Mouse (Mus musculus) hindbrain, embryonic 15.5 days (tissue): ENCODE results near the gene Ldha. TPM values are rescaled to one million over a fixed set of nuclear protein-coding genes. Genes with fewer than 3 reads are reported as not detected.
"Not testable (repeated sequence)": the region's sequence is repeated elsewhere in the genome, so short reads cannot be mapped to it uniquely, and the experiment has no call there.

ENCODE experiments used
- ATAC-seq: fragments of 200-750 bp; cut with Nextera tagmentation; 2 replicates; pipeline ENCODE4 v1.8.0; 2017; ENCODE audit warnings: low read depth, moderate number of reproducible peaks, moderate TSS enrichment; ENCODE audit not compliant: low FRiP score
- H3K27ac ChIP-seq: fragments of 300-500 bp; sonication (generic); replicated peaks from 2 replicates; pipeline ENCODE4 v1.5.1; 2015; ENCODE audit warnings: mild to moderate bottlenecking, inconsistent platforms
- H3K27me3 ChIP-seq: fragments of 300-500 bp; sonication (generic); 2 replicates; pipeline ENCODE4 v1.6.1; 2015; ENCODE audit warnings: control low read depth, inconsistent platforms
- H3K36me3 ChIP-seq: fragments of 300-500 bp; sonication (generic); 2 replicates; pipeline ENCODE4 v1.6.1; 2015; ENCODE audit warnings: control low read depth, inconsistent platforms
- H3K4me1 ChIP-seq: fragments of 300-500 bp; sonication (generic); replicated peaks from 2 replicates; pipeline ENCODE4 v1.6.1; 2015; ENCODE audit warnings: control low read depth, inconsistent platforms
- H3K4me2 ChIP-seq: fragments of 300-500 bp; sonication (generic); 2 replicates; pipeline ENCODE4 v1.6.1; 2015; ENCODE audit warnings: moderate library complexity, mild to moderate bottlenecking, inconsistent platforms
- H3K4me3 ChIP-seq: fragments of 300-500 bp; sonication (generic); 2 replicates; pipeline ENCODE4 v1.5.1; 2015; ENCODE audit warnings: mild to moderate bottlenecking, inconsistent platforms
- H3K9ac ChIP-seq: fragments of 300-500 bp; sonication (generic); 2 replicates; pipeline ENCODE4 v1.6.1; 2015; ENCODE audit warnings: inconsistent platforms
- H3K9me3 ChIP-seq: fragments of 300-500 bp; sonication (generic); 2 replicates; pipeline ENCODE4 v1.6.1; 2016; ENCODE audit warnings: control low read depth, inconsistent platforms
- WGBS: fragments of 180-500 bp; shearing (Covaris S2); methylation state at CpG from one replicate; pipeline ENCODE4 v1.1.7; 2015; 5-methylcytosine and 5-hydroxymethylcytosine counted together
- polyA plus RNA-seq: library from polyadenylated mRNA; unstranded; fragments of >200 nt; fragmentation: Nextera tagmentation; extraction: Ambion mirVana; gene quantifications from 2 replicates; pipeline ENCODE4 v1.2.1, GENCODE M21; 2015

The Ldha gene
- polyA plus RNA-seq, 1 experiment from 2014 or later, result 696 TPM

- ATAC-seq, result no peak
- Histone ChIP-seq H3K4me2 (no peak overlapping the region), H3K4me3 (no peak overlapping the region), H3K36me3 (no peaks in the 10 kb centered on the region), H3K9me3 (no peaks in the 10 kb centered on the region), H3K27me3 (no peaks in the 10 kb centered on the region), H3K9ac (no peak overlapping the region), H3K4me1 (peaks cover 6% of the 10 kb centered on the region), H3K27ac (no peak overlapping the region)
- WGBS, result 61% methylated on average over 13 of the region's 13 CpGs
Measured at GRCm38 (mm10) chr7:46830799-46831590, 10.3 kb upstream of the Ldha start.

GRCm38 (mm10) chr7:46831693-46832092, 9.6 kb upstream of the Ldha start:
- no peak overlapping the region for H3K9ac ChIP-seq
- H3K9me3 ChIP-seq, result no peaks in the 10 kb centered on the region
- no peak overlapping the region for H3K4me2 ChIP-seq
- ATAC-seq, result no peak
- H3K4me3 ChIP-seq, result no peak overlapping the region
- WGBS, result 86% methylated on average over 8 of the region's 8 CpGs
- peaks cover 6% of the 10 kb centered on the region for H3K4me1 ChIP-seq
- no peak overlapping the region for H3K27ac ChIP-seq
- no peaks in the 10 kb centered on the region for H3K27me3 ChIP-seq
- no peaks in the 10 kb centered on the region for H3K36me3 ChIP-seq

- ATAC-seq, H3K9ac ChIP-seq, H3K4me1 ChIP-seq, H3K9me3 ChIP-seq, H3K4me2 ChIP-seq, H3K4me3 ChIP-seq, H3K36me3 ChIP-seq, H3K27me3 ChIP-seq, H3K27ac ChIP-seq: not testable (repeated sequence)
- 96% methylated on average over 11 of the region's 11 CpGs for WGBS
Measured at GRCm38 (mm10) chr7:46832112-46832810, 9.0 kb upstream of the Ldha start.

- no peaks in the 10 kb centered on the region for H3K36me3 ChIP-seq
- 82% methylated on average over 6 of the region's 6 CpGs for WGBS
- peaks cover 11% of the 10 kb centered on the region for H3K4me1 ChIP-seq
- no peak overlapping the region for H3K9ac ChIP-seq
- H3K27me3 ChIP-seq, result no peaks in the 10 kb centered on the region
- no peaks in the 10 kb centered on the region for H3K9me3 ChIP-seq
- no peak overlapping the region for H3K4me3 ChIP-seq
- no peak overlapping the region for H3K4me2 ChIP-seq
- no peak overlapping the region for H3K27ac ChIP-seq
- ATAC-seq, result no peak
Measured at GRCm38 (mm10) chr7:46833266-46833665, 8.0 kb upstream of the Ldha start.

- Histone ChIP-seq H3K27me3 (no peaks in the 10 kb centered on the region), H3K9ac (no peak overlapping the region), H3K9me3 (no peaks in the 10 kb centered on the region), H3K4me2 (no peak overlapping the region), H3K27ac (no peak overlapping the region), H3K4me1 (peaks cover 16% of the 10 kb centered on the region), H3K36me3 (no peaks in the 10 kb centered on the region), H3K4me3 (no peak overlapping the region)
- ATAC-seq, result no peak
- WGBS, result 93% methylated on average over 7 of the region's 7 CpGs
Measured at GRCm38 (mm10) chr7:46833670-46834255, 7.5 kb upstream of the Ldha start.

GRCm38 (mm10) chr7:46834994-46835610, 6.2 kb upstream of the Ldha start:
- no peak overlapping the region for H3K4me3 ChIP-seq
- ATAC-seq, result no peak
- H3K36me3 ChIP-seq, result no peaks in the 10 kb centered on the region
- no peak overlapping the region for H3K9ac ChIP-seq
- 23% methylated on average over 13 of the region's 14 CpGs for WGBS
- H3K27me3 ChIP-seq, result no peaks in the 10 kb centered on the region
- no peak overlapping the region for H3K4me2 ChIP-seq
- no peaks in the 10 kb centered on the region for H3K9me3 ChIP-seq
- peaks cover 26% of the 10 kb centered on the region for H3K4me1 ChIP-seq
- H3K27ac ChIP-seq, result no peak overlapping the region

GRCm38 (mm10) chr7:46836357-46836756, 4.9 kb upstream of the Ldha start:
- H3K27me3 ChIP-seq, result no peaks in the 10 kb centered on the region
- no peaks in the 10 kb centered on the region for H3K9me3 ChIP-seq
- peaks cover 26% of the 10 kb centered on the region for H3K4me1 ChIP-seq
- H3K9ac ChIP-seq, result no peak overlapping the region
- 85% methylated on average over 5 of the region's 5 CpGs for WGBS
- no peak for ATAC-seq
- no peak overlapping the region for H3K4me2 ChIP-seq
- H3K4me3 ChIP-seq, result no peak overlapping the region
- H3K36me3 ChIP-seq, result no peaks in the 10 kb centered on the region
- no peak overlapping the region for H3K27ac ChIP-seq

- H3K4me3 ChIP-seq, result no peak overlapping the region
- no peak overlapping the region for H3K9ac ChIP-seq
- no peaks in the 10 kb centered on the region for H3K36me3 ChIP-seq
- 38% methylated on average over 5 of the region's 5 CpGs for WGBS
- no peak for ATAC-seq
- peaks cover 26% of the 10 kb centered on the region for H3K4me1 ChIP-seq
- no peaks in the 10 kb centered on the region for H3K27me3 ChIP-seq
- H3K9me3 ChIP-seq, result no peaks in the 10 kb centered on the region
- no peak overlapping the region for H3K27ac ChIP-seq
- H3K4me2 ChIP-seq, result no peak overlapping the region
Measured at GRCm38 (mm10) chr7:46837073-46837472, 4.2 kb upstream of the Ldha start.

GRCm38 (mm10) chr7:46838104-46838671, 3.1 kb upstream of the Ldha start:
- no peak overlapping the region for H3K4me3 ChIP-seq
- H3K27ac ChIP-seq, result peak overlapping the region; percentile 74
- peak overlapping the region; percentile 33 for H3K4me2 ChIP-seq
- no peaks in the 10 kb centered on the region for H3K27me3 ChIP-seq
- no peak overlapping the region for H3K9ac ChIP-seq
- H3K36me3 ChIP-seq, result no peaks in the 10 kb centered on the region
- peak; percentile 58 for ATAC-seq
- peaks cover 26% of the 10 kb centered on the region for H3K4me1 ChIP-seq
- 3% methylated on average over 9 of the region's 9 CpGs for WGBS
- no peaks in the 10 kb centered on the region for H3K9me3 ChIP-seq

GRCm38 (mm10) chr7:46838891-46839302, 2.4 kb upstream of the Ldha start:
- Histone ChIP-seq H3K9me3 (no peaks in the 10 kb centered on the region), H3K9ac (no peak overlapping the region), H3K4me1 (peaks cover 26% of the 10 kb centered on the region), H3K4me2 (peak overlapping the region; percentile 33), H3K4me3 (no peak overlapping the region), H3K27me3 (no peaks in the 10 kb centered on the region), H3K27ac (peak overlapping the region; percentile 74), H3K36me3 (no peaks in the 10 kb centered on the region)
- ATAC-seq, result peak; percentile 68
- 7% methylated on average over 8 of the region's 8 CpGs for WGBS

GRCm38 (mm10) chr7:46839446-46839845, 1.8 kb upstream of the Ldha start:
- 45% methylated on average over 7 of the region's 7 CpGs for WGBS
- Histone ChIP-seq H3K4me2 (peak overlapping the region; percentile 33; the same call in 1 of the 2 replicates), H3K4me3 (no peak overlapping the region), H3K9me3 (no peaks in the 10 kb centered on the region), H3K9ac (no peak overlapping the region), H3K27ac (peak overlapping the region; percentile 74), H3K4me1 (peaks cover 26% of the 10 kb centered on the region), H3K36me3 (no peaks in the 10 kb centered on the region), H3K27me3 (no peaks in the 10 kb centered on the region)
- no peak for ATAC-seq
